Mouse (Mus musculus) lung, adult 2 months (tissue): ENCODE data around the gene Fam214a. TPM values are rescaled to one million over a fixed set of nuclear protein-coding genes. Genes with fewer than 3 reads are reported as not detected.

Experiments used
- DNase-seq: peaks from one replicate; pipeline ENCODE4 v3.0.0; 2022
- H3K4me1 ChIP-seq: fragments of 200-500 bp; 2 replicates; pipeline ENCODE4 v1.6.1; 2011; ENCODE audit warnings: low read length; ENCODE audit not compliant: control insufficient read depth, insufficient read depth
- H3K4me3 ChIP-seq: fragments of 200-500 bp; replicated peaks from 2 replicates; pipeline ENCODE3; 2011; ENCODE audit warnings: low read depth, mild to moderate bottlenecking, control low read depth, low read length; ENCODE audit errors: extremely low read depth
- CTCF ChIP-seq: fragments of 200-500 bp; IDR thresholded peaks from 2 replicates; pipeline ENCODE4 v1.5.1; 2011; ENCODE audit warnings: mild to moderate bottlenecking, low read length, control low read depth; ENCODE audit not compliant: insufficient read depth
- POLR2A ChIP-seq: fragments of 200-500 bp; IDR thresholded peaks from 2 replicates; pipeline ENCODE4 v1.6.1; 2011; ENCODE audit warnings: low read depth, mild to moderate bottlenecking, control low read depth, low read length, borderline replicate concordance; ENCODE audit errors: extremely low read depth
- WGBS: fragments of 180-500 bp; shearing (Covaris S2); methylation state at CpG from one replicate; pipeline ENCODE4 v1.1.7; 2018; 5-methylcytosine and 5-hydroxymethylcytosine counted together
- polyA plus RNA-seq: library from polyadenylated mRNA; depleted of rRNA; stranded (reverse); fragments of >200 nt; gene quantifications from 2 replicates; pipeline ENCODE4 v1.2.3, GENCODE M21; 2012; rRNA removed

Fam214a gene
- polyA plus RNA-seq = 8.8 and 11.8 TPM in 2 replicates

GRCm38 (mm10) chr9:74952756-74953247 lies at the start of gene Fam214a:
Gene Fam214a (plus strand): TSS chr9:74952884.
- TF ChIP-seq POLR2A (peak; percentile 74; the same call in 1 of the 2 replicates), CTCF (no peak)
- peaks cover 3% of the 10 kb centered on the region for H3K4me1 ChIP-seq
- under 1% methylated on average over 55 of the region's 59 CpGs for WGBS
- H3K4me3 ChIP-seq = peak within 1 kb of the TSS; percentile 69
- DNase-seq = peak; percentile 89

GRCm38 (mm10) chr9:74904866-74905508 lies 47.7 kb upstream of the Fam214a start:
- no peak overlapping the region for H3K4me3 ChIP-seq
- DNase-seq = peak; percentile 66
- peaks cover 6% of the 10 kb centered on the region; the same call in 1 of the 2 replicates for H3K4me1 ChIP-seq
- WGBS = 6% methylated on average over 7 of the region's 7 CpGs
- TF ChIP-seq POLR2A (no peak), CTCF (peak; percentile 43; the same call in 1 of the 2 replicates)

- peak; percentile 48 for DNase-seq
- WGBS = 16% methylated on average over 4 of the region's 4 CpGs
- H3K4me1 ChIP-seq = peaks cover 6% of the 10 kb centered on the region; the same call in 1 of the 2 replicates
- H3K4me3 ChIP-seq = no peak overlapping the region
- TF ChIP-seq POLR2A = peak; percentile 33; the same call in 1 of the 2 replicates
- TF ChIP-seq CTCF = no peak
Observed at GRCm38 (mm10) chr9:74906951-74907350, 45.7 kb upstream of the Fam214a start.

GRCm38 (mm10) chr9:74909245-74909644 lies 43.4 kb upstream of the Fam214a start:
- DNase-seq = peak; percentile 50
- H3K4me1 ChIP-seq = peaks cover 6% of the 10 kb centered on the region; the same call in 1 of the 2 replicates
- H3K4me3 ChIP-seq = no peak overlapping the region
- WGBS = 44% methylated on average over 15 of the region's 15 CpGs
- TF ChIP-seq CTCF = no peak
- TF ChIP-seq POLR2A = no peak

- no peak for DNase-seq
- TF ChIP-seq POLR2A (no peak), CTCF (no peak)
- 78% methylated on average over 6 of the region's 6 CpGs for WGBS
- Histone ChIP-seq H3K4me3 (no peak overlapping the region), H3K4me1 (peaks cover 6% of the 10 kb centered on the region; the same call in 1 of the 2 replicates)
Observed at GRCm38 (mm10) chr9:74910226-74910759, 42.4 kb upstream of the Fam214a start.

GRCm38 (mm10) chr9:74911430-74911829 lies 41.3 kb upstream of the Fam214a start:
- 68% methylated on average over 4 of the region's 4 CpGs for WGBS
- DNase-seq = no peak
- H3K4me3 ChIP-seq = no peak overlapping the region
- TF ChIP-seq CTCF = no peak
- TF ChIP-seq POLR2A = no peak
- H3K4me1 ChIP-seq = peaks cover 6% of the 10 kb centered on the region; the same call in 1 of the 2 replicates

- Histone ChIP-seq H3K4me1 (peaks cover 6% of the 10 kb centered on the region; the same call in 1 of the 2 replicates), H3K4me3 (no peak overlapping the region)
- no peak for TF ChIP-seq POLR2A
- no peak for TF ChIP-seq CTCF
- DNase-seq = no peak
- WGBS = 63% methylated on average over 2 of the region's 2 CpGs
Observed at GRCm38 (mm10) chr9:74911919-74912318, 40.8 kb upstream of the Fam214a start.

- Histone ChIP-seq H3K4me3 (no peak overlapping the region), H3K4me1 (peaks cover 3% of the 10 kb centered on the region; the same call in 1 of the 2 replicates)
- no peak for TF ChIP-seq POLR2A
- TF ChIP-seq CTCF = no peak
- WGBS = 75% methylated on average over 19 of the region's 19 CpGs
- DNase-seq = no peak
Observed at GRCm38 (mm10) chr9:74912619-74913376, 39.9 kb upstream of the Fam214a start.

- no peak for DNase-seq
- 84% methylated on average over 3 of the region's 3 CpGs for WGBS
- Histone ChIP-seq H3K4me1 (no peaks in the 10 kb centered on the region), H3K4me3 (no peak overlapping the region)
- TF ChIP-seq POLR2A = no peak
- no peak for TF ChIP-seq CTCF
Observed at GRCm38 (mm10) chr9:74915611-74916010, 37.1 kb upstream of the Fam214a start.
